Mouse (Mus musculus) heart, embryonic 15.5 days (tissue): ENCODE measurements around the gene Esrrb. TPM values are rescaled to one million over a fixed set of nuclear protein-coding genes. Genes with fewer than 3 reads are reported as not detected.

Source experiments
- ATAC-seq: fragments of 200-750 bp; cut with Nextera tagmentation; replicated peaks from 2 replicates; pipeline ENCODE4 v1.8.0; 2017; ENCODE audit warnings: low read depth, moderate TSS enrichment; ENCODE audit not compliant: insufficient number of reproducible peaks, insufficient read depth, low FRiP score
- H3K27ac ChIP-seq: fragments of 300-500 bp; sonication (generic); 2 replicates; pipeline ENCODE4 v1.5.1; 2015; ENCODE audit warnings: mild to moderate bottlenecking, inconsistent platforms
- H3K27me3 ChIP-seq: fragments of 300-500 bp; sonication (generic); 2 replicates; pipeline ENCODE4 v1.6.1; 2015; ENCODE audit warnings: inconsistent platforms
- H3K36me3 ChIP-seq: fragments of 300-500 bp; sonication (generic); 2 replicates; pipeline ENCODE4 v1.6.1; 2015; ENCODE audit warnings: mild to moderate bottlenecking, inconsistent platforms
- H3K4me1 ChIP-seq: fragments of 300-500 bp; sonication (generic); replicated peaks from 2 replicates; pipeline ENCODE4 v1.6.1; 2015; ENCODE audit warnings: inconsistent platforms
- H3K4me2 ChIP-seq: fragments of 300-500 bp; sonication (generic); 2 replicates; pipeline ENCODE4 v1.6.1; 2015; ENCODE audit warnings: inconsistent platforms, mild to moderate bottlenecking, moderate library complexity
- H3K4me3 ChIP-seq: fragments of 300-500 bp; sonication (generic); 2 replicates; pipeline ENCODE4 v1.5.1; 2015; ENCODE audit warnings: mild to moderate bottlenecking, inconsistent platforms
- H3K9ac ChIP-seq: fragments of 300-500 bp; sonication (generic); 2 replicates; pipeline ENCODE4 v1.6.1; 2015; ENCODE audit warnings: mild to moderate bottlenecking, inconsistent platforms
- H3K9me3 ChIP-seq: fragments of 300-500 bp; sonication (generic); replicated peaks from 2 replicates; pipeline ENCODE4 v1.6.1; 2016; ENCODE audit warnings: inconsistent platforms
- WGBS: fragments of 180-500 bp; shearing (Covaris S2); methylation state at CpG from one replicate; pipeline ENCODE4 v1.1.7; 2015; ENCODE audit warnings: mixed read lengths; 5-methylcytosine and 5-hydroxymethylcytosine counted together
- polyA plus RNA-seq: library from polyadenylated mRNA; unstranded; fragments of >200 nt; fragmentation: Nextera tagmentation; extraction: Ambion mirVana; gene quantifications from 2 replicates; pipeline ENCODE4 v1.2.1, GENCODE M21; 2015

The Esrrb gene
- polyA plus RNA-seq, 1 experiment from 2014 or later = 2.1 TPM

DNA sequence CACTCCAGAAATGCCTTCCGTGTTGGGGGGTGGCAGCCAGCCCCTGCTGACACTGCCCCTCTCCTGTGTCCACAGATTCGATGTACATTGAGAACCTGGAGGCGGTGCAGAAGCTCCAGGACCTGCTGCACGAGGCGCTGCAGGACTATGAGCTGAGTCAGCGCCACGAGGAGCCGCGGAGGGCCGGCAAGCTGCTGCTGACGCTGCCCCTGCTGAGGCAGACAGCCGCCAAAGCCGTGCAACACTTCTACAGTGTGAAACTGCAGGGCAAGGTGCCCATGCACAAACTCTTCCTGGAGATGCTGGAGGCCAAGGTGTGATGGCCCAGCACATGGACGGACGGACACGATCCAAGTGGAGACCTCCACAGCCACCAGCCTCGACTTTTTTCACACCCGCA, 157.8 kb downstream of the Esrrb start:
- WGBS = 23% methylated on average over 18 of the region's 18 CpGs
- Histone ChIP-seq H3K9me3 (no peaks in the 10 kb centered on the region), H3K4me3 (no peak overlapping the region), H3K4me1 (peaks cover 11% of the 10 kb centered on the region; the same call in 1 of the 2 replicates), H3K27me3 (peaks cover 4% of the 10 kb centered on the region; the same call in 1 of the 2 replicates), H3K36me3 (no peaks in the 10 kb centered on the region), H3K9ac (no peak overlapping the region), H3K4me2 (no peak overlapping the region), H3K27ac (no peak overlapping the region)
- no peak for ATAC-seq

DNA sequence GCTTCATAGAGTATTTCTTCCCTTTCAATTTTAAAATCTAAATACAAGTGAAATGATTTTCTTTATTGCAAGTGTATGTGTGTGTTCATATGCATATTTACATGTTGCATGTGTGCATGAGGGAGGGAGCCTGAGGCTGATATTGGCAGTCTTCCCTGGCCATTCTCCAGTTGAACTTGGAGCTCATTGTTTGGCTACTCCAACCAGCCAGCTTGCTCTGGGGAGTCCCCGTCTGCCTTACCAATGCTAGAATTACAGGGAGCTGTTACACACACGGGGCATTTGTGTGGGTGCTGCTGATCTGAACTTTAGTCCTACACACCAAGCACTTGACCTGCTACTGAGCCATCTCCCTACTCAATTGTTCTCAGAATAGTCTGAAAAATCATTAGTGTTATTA, 173.4 kb downstream of the Esrrb start:
- ATAC-seq = no peak
- no peak overlapping the region for H3K27ac ChIP-seq
- H3K4me3 ChIP-seq = no peak overlapping the region
- no peaks in the 10 kb centered on the region for H3K36me3 ChIP-seq
- no peaks in the 10 kb centered on the region for H3K4me1 ChIP-seq
- H3K9me3 ChIP-seq = no peaks in the 10 kb centered on the region
- H3K9ac ChIP-seq = no peak overlapping the region
- 44% methylated on average over 2 of the region's 2 CpGs for WGBS
- no peak overlapping the region for H3K4me2 ChIP-seq
- no peaks in the 10 kb centered on the region for H3K27me3 ChIP-seq

DNA sequence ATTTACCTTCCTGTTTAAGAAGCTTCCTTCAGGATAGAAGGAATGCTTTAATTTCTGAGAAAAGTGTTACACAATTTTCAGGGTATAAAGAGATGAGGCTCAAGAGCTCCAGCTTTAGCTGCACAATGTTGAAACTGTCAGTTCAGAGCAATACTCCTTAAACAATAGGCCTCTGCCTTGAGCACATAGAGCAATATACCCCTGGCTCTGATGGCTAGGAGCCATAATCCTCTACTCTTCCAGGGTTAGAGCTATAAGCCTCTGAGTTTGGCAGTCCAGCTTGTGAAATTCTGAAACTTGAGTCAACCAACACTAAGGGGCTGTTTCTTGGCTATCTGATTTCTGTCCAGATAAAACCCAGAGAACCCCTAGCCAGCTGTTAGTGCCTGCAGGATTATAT, 176.9 kb downstream of the Esrrb start:
- Histone ChIP-seq H3K9ac (no peak overlapping the region), H3K4me1 (no peaks in the 10 kb centered on the region), H3K9me3 (no peaks in the 10 kb centered on the region), H3K27me3 (no peaks in the 10 kb centered on the region), H3K4me2 (no peak overlapping the region), H3K27ac (no peak overlapping the region), H3K36me3 (no peaks in the 10 kb centered on the region), H3K4me3 (no peak overlapping the region)
- ATAC-seq = no peak

DNA sequence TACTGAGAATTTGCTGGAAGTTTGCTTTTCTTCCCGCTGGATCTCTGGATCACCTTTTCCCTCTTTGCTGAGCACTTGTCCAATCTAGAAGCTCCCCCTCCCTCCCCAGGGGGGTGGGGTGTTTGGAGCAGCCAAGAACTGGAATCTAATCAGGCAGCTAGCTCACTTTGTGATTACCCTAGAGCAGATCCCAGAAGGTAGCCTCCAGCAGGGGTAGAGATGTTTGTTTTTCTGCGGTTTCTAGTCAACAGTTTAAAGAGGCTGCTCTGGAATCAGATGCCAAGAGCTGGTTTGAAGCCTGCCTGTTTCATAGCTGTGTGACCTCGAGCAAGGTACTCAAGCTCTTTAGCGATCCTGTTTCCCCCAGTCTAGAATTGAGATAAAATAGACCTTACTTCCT, 177.8 kb downstream of the Esrrb start:
- H3K4me2 ChIP-seq = no peak overlapping the region
- ATAC-seq = no peak
- no peak overlapping the region for H3K4me3 ChIP-seq
- no peaks in the 10 kb centered on the region for H3K4me1 ChIP-seq
- no peaks in the 10 kb centered on the region for H3K9me3 ChIP-seq
- 41% methylated on average over 4 of the region's 4 CpGs for WGBS
- H3K9ac ChIP-seq = no peak overlapping the region
- H3K36me3 ChIP-seq = no peaks in the 10 kb centered on the region
- H3K27ac ChIP-seq = no peak overlapping the region
- H3K27me3 ChIP-seq = no peaks in the 10 kb centered on the region

GRCm38 (mm10) chr12:86539511-86539910, 178.6 kb downstream of the Esrrb start:
- Histone ChIP-seq H3K27ac (no peak overlapping the region), H3K4me2 (no peak overlapping the region), H3K27me3 (no peaks in the 10 kb centered on the region), H3K4me1 (no peaks in the 10 kb centered on the region), H3K9ac (no peak overlapping the region), H3K4me3 (no peak overlapping the region), H3K36me3 (no peaks in the 10 kb centered on the region), H3K9me3 (no peaks in the 10 kb centered on the region)
- WGBS = 68% methylated on average over 4 of the region's 4 CpGs
- ATAC-seq = no peak

- no peaks in the 10 kb centered on the region for H3K9me3 ChIP-seq
- no peaks in the 10 kb centered on the region for H3K4me1 ChIP-seq
- 19% methylated on average over 8 of the region's 8 CpGs for WGBS
- no peak overlapping the region for H3K4me3 ChIP-seq
- ATAC-seq = no peak
- no peak overlapping the region for H3K27ac ChIP-seq
- peaks cover 14% of the 10 kb centered on the region for H3K27me3 ChIP-seq
- no peak overlapping the region for H3K9ac ChIP-seq
- no peaks in the 10 kb centered on the region for H3K36me3 ChIP-seq
- H3K4me2 ChIP-seq = no peak overlapping the region
Observed at GRCm38 (mm10) chr12:86547808-86548207, 186.9 kb downstream of the Esrrb start.

GRCm38 (mm10) chr12:86553037-86553436, 192.1 kb downstream of the Esrrb start:
- Histone ChIP-seq H3K4me2 (no peak overlapping the region), H3K9ac (no peak overlapping the region), H3K27me3 (peaks cover 6% of the 10 kb centered on the region; the same call in 1 of the 2 replicates), H3K9me3 (no peaks in the 10 kb centered on the region), H3K36me3 (no peaks in the 10 kb centered on the region), H3K4me1 (no peaks in the 10 kb centered on the region), H3K27ac (no peak overlapping the region), H3K4me3 (no peak overlapping the region)
- ATAC-seq = no peak
- 58% methylated on average over 10 of the region's 10 CpGs for WGBS

DNA sequence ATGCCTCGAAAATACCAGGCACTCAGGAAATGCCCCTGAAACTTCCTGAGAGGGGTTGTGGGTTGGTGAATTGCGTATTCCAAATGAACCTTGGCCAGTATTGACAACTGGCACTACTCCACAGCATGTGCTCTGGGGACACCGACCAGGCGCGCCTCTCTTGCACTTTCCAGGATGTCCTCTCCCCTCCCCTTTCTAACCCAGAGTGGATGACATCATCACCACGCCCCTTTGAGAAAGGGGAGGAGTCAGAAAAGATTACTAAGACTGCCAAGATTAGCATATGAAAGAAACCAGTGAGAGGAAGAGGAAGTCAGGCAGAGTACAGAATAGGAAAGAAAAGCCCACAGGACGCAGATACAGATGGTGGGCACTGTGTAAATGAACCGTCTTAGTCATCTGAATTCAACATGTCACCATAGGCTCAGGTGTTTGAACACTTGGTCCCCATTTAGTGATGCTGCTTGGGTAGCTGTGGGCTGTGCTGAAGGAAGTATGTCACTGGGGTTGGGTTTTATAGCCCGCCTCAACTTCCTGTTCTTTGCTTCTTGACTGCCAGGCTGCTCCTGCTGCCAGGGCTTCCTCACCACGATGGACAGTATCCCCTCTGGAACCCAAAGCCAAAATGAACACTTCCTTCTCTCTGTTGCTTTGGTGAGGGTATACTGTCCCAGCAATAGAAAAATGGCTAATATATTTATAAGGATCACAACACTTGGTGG, 196.0 kb downstream of the Esrrb start:
- Histone ChIP-seq H3K27ac (no peak overlapping the region), H3K36me3 (no peaks in the 10 kb centered on the region), H3K9me3 (no peaks in the 10 kb centered on the region), H3K9ac (no peak overlapping the region), H3K4me2 (no peak overlapping the region), H3K27me3 (0 out of 2 replicates have a peak, but pooled peaks cover 3% of the 10 kb centered on the region), H3K4me1 (no peaks in the 10 kb centered on the region), H3K4me3 (no peak overlapping the region)
- WGBS = 35% methylated on average over 10 of the region's 10 CpGs
- ATAC-seq = 0 out of 2 replicates have a peak, but pooled peaks have one; percentile 10

GRCm38 (mm10) chr12:86558889-86559288, 198.0 kb downstream of the Esrrb start:
- no peak overlapping the region for H3K9ac ChIP-seq
- ATAC-seq = no peak
- no peaks in the 10 kb centered on the region for H3K36me3 ChIP-seq
- H3K4me1 ChIP-seq = no peaks in the 10 kb centered on the region
- H3K4me3 ChIP-seq = no peak overlapping the region
- 89% methylated on average over 9 of the region's 9 CpGs for WGBS
- H3K4me2 ChIP-seq = no peak overlapping the region
- H3K9me3 ChIP-seq = no peaks in the 10 kb centered on the region
- no peak overlapping the region for H3K27ac ChIP-seq
- H3K27me3 ChIP-seq = 0 out of 2 replicates have a peak, but pooled peaks cover 3% of the 10 kb centered on the region

GRCm38 (mm10) chr12:86562705-86563104, 201.8 kb downstream of the Esrrb start:
- Histone ChIP-seq H3K36me3 (no peaks in the 10 kb centered on the region), H3K9ac (no peak overlapping the region), H3K27ac (no peak overlapping the region), H3K4me3 (no peak overlapping the region), H3K4me1 (no peaks in the 10 kb centered on the region), H3K4me2 (no peak overlapping the region), H3K9me3 (no peaks in the 10 kb centered on the region), H3K27me3 (no peaks in the 10 kb centered on the region)
- no peak for ATAC-seq
- WGBS = 49% methylated on average over 3 of the region's 3 CpGs

- ATAC-seq = no peak
- Histone ChIP-seq H3K9ac (no peak overlapping the region), H3K36me3 (no peaks in the 10 kb centered on the region), H3K27me3 (no peaks in the 10 kb centered on the region), H3K4me2 (no peak overlapping the region), H3K9me3 (no peaks in the 10 kb centered on the region), H3K4me1 (no peaks in the 10 kb centered on the region), H3K27ac (no peak overlapping the region), H3K4me3 (no peak overlapping the region)
- WGBS = 70% methylated on average over 5 of the region's 5 CpGs
Observed at GRCm38 (mm10) chr12:86565996-86566395, 205.1 kb downstream of the Esrrb start.
